Mouse (Mus musculus) lung, postnatal 0 days (tissue): ENCODE measurements around the gene Rassf1.

ENCODE experiments used
- CTCF ChIP-seq: IDR thresholded peaks from 2 replicates; pipeline ENCODE4 v1.5.1; 2016; ENCODE audit warnings: antibody characterized with exemption, mild to moderate bottlenecking
- EP300 ChIP-seq: IDR thresholded peaks from 2 replicates; pipeline ENCODE4 v1.6.1; 2016; ENCODE audit warnings: antibody characterized with exemption, mild to moderate bottlenecking, control low read depth

GRCm38 (mm10) chr9:107504662-107505537, 46.5 kb upstream of the Rassf1 start:
- TF ChIP-seq CTCF (no peak), EP300 (no peak)
